Mouse (Mus musculus): ENCODE measurements around the gene Ccna2. TPM values are rescaled to one million over a fixed set of nuclear protein-coding genes. Genes with fewer than 3 reads are reported as not detected.
"Not testable (repeated sequence)": the region's sequence is repeated elsewhere in the genome, so short reads cannot be mapped to it uniquely, and the experiment has no call there.

Ccna2 gene
- 193 and 203 TPM in 2 replicates for polyA plus RNA-seq (2016; fragmentation: Nextera tagmentation; extraction: Ambion mirVana)

GRCm38 (mm10) chr3:36571827-36572378, at the start of gene Ccna2:
Gene Ccna2, minus strand, starts transcription at chr3:36572150.
- no peaks in the 10 kb centered on the region for H3K27me3 ChIP-seq
- peak within 1 kb of the TSS; percentile 82 for H3K4me2 ChIP-seq
- WGBS = under 1% methylated on average over 60 of the region's 60 CpGs
- ATAC-seq (ENCODE audit: insufficient number of reproducible peaks, insufficient read depth, low FRiP score, low TSS enrichment, low read depth) = peak; percentile 99
- peak within 1 kb of the TSS; percentile 87 for H3K9ac ChIP-seq (replicated peaks)
- H3K36me3 ChIP-seq = peaks cover 32% of the 10 kb centered on the region
- H3K9me3 ChIP-seq = no peaks in the 10 kb centered on the region
- peak within 1 kb of the TSS; percentile 91 for H3K27ac ChIP-seq
- peaks cover 17% of the 10 kb centered on the region for H3K4me1 ChIP-seq (replicated peaks)
- peak within 1 kb of the TSS; percentile 79 for H3K4me3 ChIP-seq (replicated peaks)

GRCm38 (mm10) chr3:36618181-36618580, 46.2 kb upstream of the Ccna2 start:
- WGBS = 70% methylated on average over 7 of the region's 7 CpGs
- no peaks in the 10 kb centered on the region for H3K27me3 ChIP-seq
- no peak for ATAC-seq (ENCODE audit: insufficient number of reproducible peaks, insufficient read depth, low FRiP score, low TSS enrichment, low read depth)

GRCm38 (mm10) chr3:36613908-36614255, 41.9 kb upstream of the Ccna2 start:
- H3K36me3 ChIP-seq = no peaks in the 10 kb centered on the region
- H3K4me3 ChIP-seq (replicated peaks) = no peak overlapping the region
- ATAC-seq (ENCODE audit: insufficient number of reproducible peaks, insufficient read depth, low FRiP score, low TSS enrichment, low read depth) = no peak
- no peaks in the 10 kb centered on the region for H3K27me3 ChIP-seq
- H3K27ac ChIP-seq = no peak overlapping the region
- 72% methylated on average over 5 of the region's 5 CpGs for WGBS
- H3K9ac ChIP-seq (replicated peaks) = no peak overlapping the region; the same call in 1 of the 2 replicates
- H3K9me3 ChIP-seq = no peaks in the 10 kb centered on the region
- peak overlapping the region; percentile 65 for H3K4me2 ChIP-seq
- H3K4me1 ChIP-seq (replicated peaks) = peaks cover 8% of the 10 kb centered on the region

More at GRCm38 (mm10) chr3:36618181-36618580, 46.2 kb upstream of the Ccna2 start:
- Histone ChIP-seq H3K27ac (no peak overlapping the region), H3K4me3 (replicated peaks) (no peak overlapping the region), H3K9ac (replicated peaks) (no peak overlapping the region), H3K9me3 (no peaks in the 10 kb centered on the region), H3K4me1 (replicated peaks) (peaks cover 5% of the 10 kb centered on the region), H3K36me3 (no peaks in the 10 kb centered on the region), H3K4me2 (no peak overlapping the region)

- Histone ChIP-seq H3K36me3 (no peaks in the 10 kb centered on the region), H3K4me3 (replicated peaks) (peak within 1 kb of the TSS; percentile 66), H3K27ac (0 out of 2 replicates have a peak within 1 kb of the TSS, but pooled peaks have one; percentile 53), H3K9ac (replicated peaks) (peak within 1 kb of the TSS; percentile 75), H3K9me3 (no peaks in the 10 kb centered on the region), H3K27me3 (no peaks in the 10 kb centered on the region), H3K4me2 (peak within 1 kb of the TSS; percentile 65), H3K4me1 (replicated peaks) (peaks cover 8% of the 10 kb centered on the region)
- peak; percentile 100 for ATAC-seq (ENCODE audit: insufficient number of reproducible peaks, insufficient read depth, low FRiP score, low TSS enrichment, low read depth)
- WGBS = 3% methylated on average over 37 of the region's 38 CpGs
Observed at GRCm38 (mm10) chr3:36613202-36613907, 41.4 kb upstream of the Ccna2 start, which contains the start of gene Bbs7. Gene Bbs7, minus strand, starts transcription at chr3:36613477.

- Histone ChIP-seq H3K27ac (0 out of 2 replicates have a peak overlapping the region, but pooled peaks have one; percentile 53), H3K4me3 (replicated peaks) (peak overlapping the region; percentile 66), H3K4me2 (peak overlapping the region; percentile 65), H3K36me3 (no peaks in the 10 kb centered on the region), H3K27me3 (no peaks in the 10 kb centered on the region), H3K9me3 (no peaks in the 10 kb centered on the region), H3K9ac (replicated peaks) (peak overlapping the region; percentile 75), H3K4me1 (replicated peaks) (peaks cover 8% of the 10 kb centered on the region)
- 6% methylated on average over 6 of the region's 6 CpGs for WGBS
- no peak for ATAC-seq (ENCODE audit: insufficient number of reproducible peaks, insufficient read depth, low FRiP score, low TSS enrichment, low read depth)
Observed at GRCm38 (mm10) chr3:36612687-36613086, 40.7 kb upstream of the Ccna2 start.

- Histone ChIP-seq H3K36me3 (no peaks in the 10 kb centered on the region; the same call in 1 of the 2 replicates), H3K27me3 (no peaks in the 10 kb centered on the region), H3K9ac (replicated peaks) (no peak overlapping the region), H3K4me3 (replicated peaks) (no peak overlapping the region), H3K27ac (no peak overlapping the region), H3K4me1 (replicated peaks) (no peaks in the 10 kb centered on the region), H3K4me2 (no peak overlapping the region), H3K9me3 (no peaks in the 10 kb centered on the region)
- no peak for ATAC-seq (ENCODE audit: insufficient number of reproducible peaks, insufficient read depth, low FRiP score, low TSS enrichment, low read depth)
- 82% methylated on average over 7 of the region's 7 CpGs for WGBS
Observed at GRCm38 (mm10) chr3:36605894-36606783, 34.2 kb upstream of the Ccna2 start.

- H3K36me3 ChIP-seq; H3K4me2 ChIP-seq; H3K27ac ChIP-seq; H3K4me1 ChIP-seq (replicated peaks); H3K27me3 ChIP-seq; ATAC-seq (ENCODE audit: insufficient number of reproducible peaks, insufficient read depth, low FRiP score, low TSS enrichment, low read depth); H3K9me3 ChIP-seq; H3K9ac ChIP-seq (replicated peaks); H3K4me3 ChIP-seq (replicated peaks): not testable (repeated sequence)
- 89% methylated on average over 9 of the region's 9 CpGs for WGBS
Observed at GRCm38 (mm10) chr3:36599773-36600172, 27.8 kb upstream of the Ccna2 start.

GRCm38 (mm10) chr3:36598811-36599210, 26.9 kb upstream of the Ccna2 start:
- H3K4me2 ChIP-seq = no peak overlapping the region
- no peak overlapping the region for H3K9ac ChIP-seq (replicated peaks)
- H3K9me3 ChIP-seq = no peaks in the 10 kb centered on the region
- WGBS = 66% methylated on average over 3 of the region's 3 CpGs
- ATAC-seq (ENCODE audit: insufficient number of reproducible peaks, insufficient read depth, low FRiP score, low TSS enrichment, low read depth) = no peak
- H3K4me1 ChIP-seq (replicated peaks) = no peaks in the 10 kb centered on the region
- H3K27ac ChIP-seq = no peak overlapping the region
- no peaks in the 10 kb centered on the region; the same call in 1 of the 2 replicates for H3K36me3 ChIP-seq
- H3K4me3 ChIP-seq (replicated peaks) = no peak overlapping the region
- H3K27me3 ChIP-seq = no peaks in the 10 kb centered on the region

GRCm38 (mm10) chr3:36571361-36571826, 556 bp downstream of the Ccna2 start:
- peak; percentile 57 for ATAC-seq (ENCODE audit: insufficient number of reproducible peaks, insufficient read depth, low FRiP score, low TSS enrichment, low read depth)
- Histone ChIP-seq H3K4me3 (replicated peaks) (peak overlapping the region; percentile 79), H3K9me3 (no peaks in the 10 kb centered on the region), H3K4me2 (peak overlapping the region; percentile 82), H3K27ac (peak overlapping the region; percentile 91), H3K9ac (replicated peaks) (peak overlapping the region; percentile 87), H3K4me1 (replicated peaks) (peaks cover 17% of the 10 kb centered on the region), H3K36me3 (peaks cover 37% of the 10 kb centered on the region), H3K27me3 (no peaks in the 10 kb centered on the region)
- under 1% methylated on average over 46 of the region's 46 CpGs for WGBS

- Histone ChIP-seq H3K4me1 (replicated peaks) (peaks cover 17% of the 10 kb centered on the region), H3K27ac (no peak overlapping the region), H3K9ac (replicated peaks) (no peak overlapping the region), H3K36me3 (peaks cover 51% of the 10 kb centered on the region), H3K4me3 (replicated peaks) (peak overlapping the region; percentile 79), H3K27me3 (no peaks in the 10 kb centered on the region), H3K4me2 (peak overlapping the region; percentile 82), H3K9me3 (no peaks in the 10 kb centered on the region)
- no peak for ATAC-seq (ENCODE audit: insufficient number of reproducible peaks, insufficient read depth, low FRiP score, low TSS enrichment, low read depth)
- WGBS = 89% methylated on average over 5 of the region's 5 CpGs
Observed at GRCm38 (mm10) chr3:36569836-36570235, 2.1 kb downstream of the Ccna2 start.

- H3K27ac ChIP-seq = no peak overlapping the region
- no peaks in the 10 kb centered on the region for H3K4me1 ChIP-seq (replicated peaks)
- ATAC-seq (ENCODE audit: insufficient number of reproducible peaks, insufficient read depth, low FRiP score, low TSS enrichment, low read depth) = no peak
- H3K9ac ChIP-seq (replicated peaks) = no peak overlapping the region
- no peaks in the 10 kb centered on the region for H3K27me3 ChIP-seq
- WGBS = 91% methylated on average over 3 of the region's 3 CpGs
- no peaks in the 10 kb centered on the region for H3K9me3 ChIP-seq
- H3K36me3 ChIP-seq = peaks cover 88% of the 10 kb centered on the region
- no peak overlapping the region for H3K4me3 ChIP-seq (replicated peaks)
- no peak overlapping the region for H3K4me2 ChIP-seq
Observed at GRCm38 (mm10) chr3:36563666-36564065, 8.3 kb downstream of the Ccna2 start.

Measured in limb, embryonic 12.5 days (tissue).